Mouse (Mus musculus) midbrain, postnatal 0 days (tissue): ENCODE results near the gene Pth1r. TPM values are rescaled to one million over a fixed set of nuclear protein-coding genes. Genes with fewer than 3 reads are reported as not detected.

Experiments
- ATAC-seq: fragments of 200-750 bp; cut with Nextera tagmentation; 2 replicates; pipeline ENCODE4 v1.8.0; 2017; ENCODE audit warnings: moderate number of reproducible peaks, mild to moderate bottlenecking, moderate TSS enrichment, moderate library complexity; ENCODE audit not compliant: low FRiP score
- DNase-seq: peaks from one replicate; pipeline ENCODE4 v3.0.0-alpha.2; 2015; ENCODE audit warnings: low spot score
- H3K27ac ChIP-seq: fragments of 300-500 bp; sonication (generic); 2 replicates; pipeline ENCODE4 v1.5.1; 2014; ENCODE audit warnings: low read depth, mild to moderate bottlenecking, low read length, mixed read lengths
- H3K27me3 ChIP-seq: fragments of 300-500 bp; sonication (generic); 2 replicates; pipeline ENCODE4 v1.6.1; 2014; ENCODE audit warnings: low read length, control low read depth, mixed read lengths; ENCODE audit not compliant: insufficient read depth
- H3K36me3 ChIP-seq: fragments of 300-500 bp; sonication (generic); 2 replicates; pipeline ENCODE4 v1.6.1; 2014; ENCODE audit warnings: low read length, control low read depth, mixed read lengths; ENCODE audit not compliant: insufficient read depth
- H3K4me1 ChIP-seq: fragments of 300-500 bp; sonication (generic); 2 replicates; pipeline ENCODE4 v1.6.1; 2014; ENCODE audit warnings: mild to moderate bottlenecking, control low read depth, antibody characterized with exemption, low read length, mixed read lengths; ENCODE audit not compliant: insufficient read depth
- H3K4me2 ChIP-seq: fragments of 300-500 bp; sonication (generic); 2 replicates; pipeline ENCODE4 v1.6.1; 2014; ENCODE audit warnings: low read depth, mild to moderate bottlenecking, low read length, mixed read lengths; ENCODE audit not compliant: poor library complexity, severe bottlenecking
- H3K4me3 ChIP-seq: fragments of 300-500 bp; sonication (generic); 2 replicates; pipeline ENCODE4 v1.5.1; 2014; ENCODE audit warnings: low read depth, mild to moderate bottlenecking, low read length, moderate library complexity
- H3K9ac ChIP-seq: fragments of 300-500 bp; sonication (generic); replicated peaks from 2 replicates; pipeline ENCODE4 v1.6.1; 2014; ENCODE audit warnings: mild to moderate bottlenecking, low read length, moderate library complexity, mixed read lengths; ENCODE audit not compliant: poor library complexity, severe bottlenecking
- H3K9me3 ChIP-seq: fragments of 300-500 bp; sonication (generic); 2 replicates; pipeline ENCODE4 v1.6.1; 2016; ENCODE audit warnings: low read length, control low read depth
- CTCF ChIP-seq: IDR thresholded peaks from 2 replicates; pipeline ENCODE4 v1.5.1; 2016; ENCODE audit warnings: antibody characterized with exemption, mild to moderate bottlenecking
- WGBS: fragments of 180-500 bp; shearing (Covaris S2); extraction: QIAGEN DNeasy Blood & Tissue Kit; methylation state at CpG from one replicate; pipeline ENCODE4 v1.1.7; 2014; 5-methylcytosine and 5-hydroxymethylcytosine counted together
- polyA plus RNA-seq: library from polyadenylated mRNA; unstranded; fragments of >200 nt; fragmentation: Nextera tagmentation; extraction: Ambion mirVana; gene quantifications from 2 replicates; pipeline ENCODE4 v1.2.1, GENCODE M21; 2015
- total RNA-seq: library from RNA; depleted of rRNA; stranded (reverse); fragments of >200 nt; gene quantifications from 2 replicates; pipeline ENCODE4 v1.2.3, GENCODE M21; 2014

Pth1r gene
- total and polyA plus RNA-seq, 2 experiments from 2014 or later: 8.3 to 20.8 TPM

DNA sequence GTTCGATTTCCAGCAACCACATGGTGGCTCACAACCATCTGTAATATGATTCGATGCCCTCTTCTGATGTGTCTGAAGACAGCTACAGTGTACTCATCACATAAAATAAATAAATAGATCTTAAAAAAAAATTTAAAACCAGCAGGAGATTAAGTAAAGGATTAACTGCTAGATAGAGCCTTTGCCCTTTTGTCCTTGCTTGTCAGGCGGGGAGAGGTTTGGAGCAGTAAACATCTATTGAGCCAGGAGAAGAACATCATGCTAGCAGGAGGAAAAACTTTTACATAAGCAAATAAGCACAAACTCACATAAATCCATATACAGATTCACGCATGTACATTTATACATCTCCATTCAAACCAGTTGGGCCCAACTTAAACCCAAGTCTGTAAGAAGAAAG lies 34.4 kb downstream of the Pth1r start:
- peaks cover 3% of the 10 kb centered on the region; the same call in 1 of the 2 replicates for H3K36me3 ChIP-seq
- no peak overlapping the region for H3K4me3 ChIP-seq
- TF ChIP-seq CTCF: no peak
- H3K4me2 ChIP-seq: no peak overlapping the region
- DNase-seq (no peak), ATAC-seq (no peak)
- H3K9me3 ChIP-seq: no peaks in the 10 kb centered on the region
- no peak overlapping the region for H3K9ac ChIP-seq
- WGBS: 86% methylated on average over 4 of the region's 4 CpGs
- no peaks in the 10 kb centered on the region for H3K4me1 ChIP-seq
- no peaks in the 10 kb centered on the region for H3K27me3 ChIP-seq
- no peak overlapping the region for H3K27ac ChIP-seq

DNA sequence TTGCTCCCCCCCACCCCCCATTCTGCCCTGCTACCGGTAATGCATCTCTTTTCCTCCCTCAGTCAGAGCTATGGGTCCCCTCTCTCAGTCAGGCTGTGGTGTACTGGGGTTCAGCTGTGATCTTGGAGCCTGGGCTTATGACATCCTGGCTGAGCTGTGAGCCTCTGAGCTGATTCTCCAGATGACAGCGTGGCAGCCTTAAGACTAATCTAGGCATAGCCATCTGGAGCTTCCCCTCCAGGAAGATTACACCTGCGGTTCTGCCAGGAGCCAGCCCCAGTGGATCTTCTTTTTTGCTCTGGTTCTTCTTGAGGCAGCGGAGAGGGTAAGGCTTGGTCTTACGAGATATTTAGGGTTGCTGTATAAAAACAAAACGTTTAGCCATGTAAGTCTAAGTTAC lies 34.9 kb downstream of the Pth1r start:
- Histone ChIP-seq H3K27me3 (no peaks in the 10 kb centered on the region), H3K9me3 (no peaks in the 10 kb centered on the region), H3K27ac (no peak overlapping the region), H3K4me3 (no peak overlapping the region), H3K4me1 (no peaks in the 10 kb centered on the region), H3K9ac (no peak overlapping the region), H3K36me3 (peaks cover 3% of the 10 kb centered on the region; the same call in 1 of the 2 replicates), H3K4me2 (no peak overlapping the region)
- WGBS: 91% methylated on average over 6 of the region's 6 CpGs
- DNase-seq (no peak), ATAC-seq (no peak)
- no peak for TF ChIP-seq CTCF

DNA sequence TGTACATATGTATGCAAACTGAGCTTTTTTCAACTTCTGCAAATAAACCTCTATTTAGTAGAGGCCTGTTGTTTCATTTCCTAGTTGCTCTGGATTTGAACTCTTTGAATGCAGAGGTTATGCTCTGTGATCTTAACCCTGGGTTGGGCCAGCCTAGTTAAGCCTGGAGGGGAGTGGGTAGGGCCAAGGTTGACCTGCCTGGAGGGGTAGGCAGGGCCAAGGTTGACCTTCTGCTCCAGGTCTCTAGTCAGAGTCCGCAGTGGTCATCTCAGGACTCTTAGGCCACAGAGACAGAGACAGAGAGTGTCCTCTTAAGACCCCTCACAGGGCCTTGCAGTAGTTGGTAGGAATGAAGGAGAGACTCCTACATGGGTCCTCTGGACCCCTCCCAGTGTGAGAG lies 35.4 kb downstream of the Pth1r start:
- H3K4me3 ChIP-seq: no peak overlapping the region
- no peaks in the 10 kb centered on the region for H3K9me3 ChIP-seq
- no peaks in the 10 kb centered on the region for H3K4me1 ChIP-seq
- H3K27ac ChIP-seq: no peak overlapping the region
- H3K9ac ChIP-seq: no peak overlapping the region
- WGBS: 95% methylated on average over 1 of the region's 1 CpGs
- DNase-seq (no peak), ATAC-seq (no peak)
- peaks cover 4% of the 10 kb centered on the region; the same call in 1 of the 2 replicates for H3K36me3 ChIP-seq
- H3K27me3 ChIP-seq: no peaks in the 10 kb centered on the region
- no peak overlapping the region for H3K4me2 ChIP-seq
- TF ChIP-seq CTCF: no peak

DNA sequence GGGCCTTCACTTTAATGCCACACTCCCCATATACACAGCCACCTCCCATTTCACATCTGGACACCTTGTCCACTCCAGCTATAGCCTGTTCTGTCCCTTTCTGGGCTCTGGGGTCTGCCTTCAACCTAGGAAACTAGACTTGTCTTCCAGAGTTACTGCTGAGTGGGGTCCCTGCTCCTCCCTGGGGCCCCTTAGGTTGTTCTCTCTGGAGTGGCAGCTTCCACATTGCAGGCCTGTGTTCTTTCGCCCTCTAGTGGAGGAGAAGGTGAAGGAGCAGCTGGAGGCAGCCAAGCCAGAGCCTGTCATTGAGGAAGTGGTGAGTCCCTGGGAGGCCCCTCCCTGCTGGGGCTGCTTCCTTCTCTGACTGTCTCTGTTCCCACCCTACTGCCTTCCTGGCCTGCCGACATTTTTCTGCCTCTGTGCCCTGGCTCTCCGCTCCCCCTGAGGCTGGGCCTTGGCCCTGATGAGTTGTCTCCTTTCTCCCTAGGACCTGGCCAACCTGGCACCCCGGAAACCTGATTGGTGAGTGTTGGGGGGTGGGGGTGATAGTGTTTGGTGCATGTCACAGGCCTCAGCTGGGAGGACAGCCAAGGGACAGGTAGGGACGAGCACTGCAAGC lies 37.2 kb downstream of the Pth1r start:
- Histone ChIP-seq H3K36me3 (peaks cover 10% of the 10 kb centered on the region; the same call in 1 of the 2 replicates), H3K27me3 (no peaks in the 10 kb centered on the region), H3K27ac (no peak overlapping the region), H3K4me1 (no peaks in the 10 kb centered on the region), H3K4me3 (no peak overlapping the region), H3K4me2 (no peak overlapping the region), H3K9ac (no peak overlapping the region), H3K9me3 (no peaks in the 10 kb centered on the region)
- TF ChIP-seq CTCF: peak; percentile 91
- WGBS: 52% methylated on average over 5 of the region's 5 CpGs
- ATAC-seq (peak; percentile 31; the same call in 1 of the 2 replicates), DNase-seq (peak; percentile 79)

DNA sequence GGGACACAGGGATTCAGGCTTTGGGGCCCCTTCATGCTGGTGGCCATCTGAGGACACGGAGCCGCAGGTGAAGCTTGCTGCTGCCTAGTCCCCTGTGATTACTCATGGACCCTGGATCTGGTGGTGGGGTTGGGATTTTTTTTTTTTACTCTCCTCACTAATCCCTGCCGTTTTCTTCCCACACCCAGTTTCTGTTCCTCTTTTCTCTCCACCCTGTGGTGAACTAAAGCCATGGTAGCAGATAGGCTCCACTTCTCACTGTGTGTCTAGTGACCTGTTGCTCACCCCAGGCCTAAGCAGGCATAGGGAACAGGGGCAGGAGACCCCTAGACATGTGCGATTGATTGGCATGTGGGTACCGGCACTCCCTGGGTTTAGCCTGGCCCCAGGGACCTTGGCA lies 40.2 kb downstream of the Pth1r start:
- no peak for TF ChIP-seq CTCF
- DNase-seq: no peak
- WGBS: 83% methylated on average over 5 of the region's 5 CpGs
- H3K27me3 ChIP-seq: no peaks in the 10 kb centered on the region
- H3K9ac ChIP-seq: no peak overlapping the region
- no peak for ATAC-seq
- no peak overlapping the region for H3K4me2 ChIP-seq
- no peaks in the 10 kb centered on the region for H3K9me3 ChIP-seq
- H3K27ac ChIP-seq: no peak overlapping the region
- H3K36me3 ChIP-seq: peaks cover 14% of the 10 kb centered on the region; the same call in 1 of the 2 replicates
- H3K4me3 ChIP-seq: no peak overlapping the region
- H3K4me1 ChIP-seq: no peaks in the 10 kb centered on the region

DNA sequence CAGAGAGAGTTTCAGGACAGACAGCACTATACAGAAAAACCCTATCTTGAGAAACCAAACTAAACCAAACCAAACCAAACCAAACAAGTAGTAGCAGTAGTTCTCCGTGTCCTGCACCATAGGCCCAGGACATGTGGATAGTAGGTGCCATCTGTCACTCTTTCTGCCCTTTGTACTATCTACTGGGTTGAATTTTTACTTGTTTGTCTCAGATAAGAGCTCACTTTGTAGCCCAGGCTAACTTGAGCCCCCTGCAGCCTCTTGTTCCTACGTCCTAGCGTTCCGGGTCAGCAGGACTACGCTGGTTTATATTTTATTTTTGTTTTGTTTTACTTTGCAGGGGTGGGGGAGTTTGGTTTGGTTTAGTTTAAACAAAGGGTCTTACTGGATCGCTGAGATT lies 43.0 kb downstream of the Pth1r start:
- no peak overlapping the region for H3K4me2 ChIP-seq
- 0 out of 2 replicates have a peak, but pooled peaks cover 13% of the 10 kb centered on the region for H3K36me3 ChIP-seq
- DNase-seq: no peak
- no peak for ATAC-seq
- H3K4me1 ChIP-seq: no peaks in the 10 kb centered on the region
- H3K27ac ChIP-seq: no peak overlapping the region
- no peaks in the 10 kb centered on the region for H3K27me3 ChIP-seq
- no peak overlapping the region for H3K4me3 ChIP-seq
- H3K9me3 ChIP-seq: no peaks in the 10 kb centered on the region
- 94% methylated on average over 6 of the region's 6 CpGs for WGBS
- H3K9ac ChIP-seq: no peak overlapping the region
- no peak for TF ChIP-seq CTCF
